Comparison of ENCODE assay signal across 8 mouse cellular contexts in genomic region chr10:8517591-8518140, GRCm38 (mm10). TPM values are rescaled to one million over a fixed set of nuclear protein-coding genes. Genes with fewer than 3 reads are reported as not detected.
DNase-seq lines count a peak whose midpoint lies in the region; ATAC-seq and TF ChIP-seq lines count a peak whose summit lies in the region.

No protein-coding gene starts in this region.

- DNase-seq in heart, adult 2 months = peak in 1 of 2 experiments; percentile 47
- no peak for DNase-seq in heart, postnatal 10 days
- DNase-seq in urinary bladder, postnatal 14 days (ENCODE audit: low spot score) = peak; percentile 8
- no peak for DNase-seq in urinary bladder, adult 2 months (ENCODE audit: low spot score)
- no peak for DNase-seq in liver, embryonic 14.5 days (ENCODE audit: low read depth in 3 of 3, low spot score in 3 of 3)
- DNase-seq in ovary, postnatal 36 days (ENCODE audit: low spot score) = no peak

- H3K4me3 ChIP-seq in heart, adult 2 months = peak overlapping the region; percentile 80
- H3K4me3 ChIP-seq in heart, embryonic 16.5 days (ENCODE audit: low read length) = peak overlapping the region; percentile 84
- H3K4me3 ChIP-seq in liver, embryonic 14.5 days (ENCODE audit: insufficient read depth in 1 of 2, low read depth in 2 of 2, low read length in 2 of 2) = peak overlapping the region; percentile 26 to 49; a peak in 3 of 4 replicates
- H3K4me3 ChIP-seq in stomach, embryonic 15.5 days (replicated peaks) = peak overlapping the region; percentile 80

- H3K27ac ChIP-seq in heart, adult 2 months = no peak overlapping the region; the same call in 1 of the 2 replicates
- H3K27ac ChIP-seq in heart, embryonic 16.5 days (ENCODE audit: low read length) = no peak overlapping the region
- no peak overlapping the region for H3K27ac ChIP-seq in liver, embryonic 14.5 days
- H3K27ac ChIP-seq in stomach, embryonic 15.5 days = peak overlapping the region; percentile 81; the same call in 1 of the 2 replicates

- no peak for ATAC-seq in heart, embryonic 16.5 days (replicated peaks; ENCODE audit: extremely low read depth, insufficient read depth, low FRiP score)
- ATAC-seq in liver, embryonic 14.5 days (ENCODE audit: insufficient read depth) = no peak
- no peak for ATAC-seq in stomach, embryonic 15.5 days (ENCODE audit: insufficient read depth, low FRiP score, low read depth)

- H3K79me2 ChIP-seq in heart, adult 2 months (replicated peaks; ENCODE audit: control insufficient read depth, insufficient read depth, low read length) = no peaks in the 10 kb centered on the region

- TF ChIP-seq EP300 in heart, adult 2 months (IDR thresholded peaks at IDR 0.05; ENCODE audit: insufficient read depth, low read depth, low read length) = no peak
- TF ChIP-seq EP300 in liver, embryonic 14.5 days (IDR thresholded peaks at IDR 0.05; ENCODE audit: low read depth) = no peak

- H3K9me3 ChIP-seq in heart, embryonic 16.5 days (replicated peaks; ENCODE audit: control insufficient read depth, low read length) = peaks cover 5% of the 10 kb centered on the region
- H3K9me3 ChIP-seq in liver, embryonic 14.5 days (ENCODE audit: control insufficient read depth, low read length) = no peaks in the 10 kb centered on the region
- no peaks in the 10 kb centered on the region for H3K9me3 ChIP-seq in stomach, embryonic 15.5 days

- H3K4me1 ChIP-seq in heart, adult 2 months (ENCODE audit: control insufficient read depth, insufficient read depth, low read length) = no peaks in the 10 kb centered on the region; the same call in 1 of the 2 replicates
- H3K4me1 ChIP-seq in heart, embryonic 16.5 days (ENCODE audit: control insufficient read depth, insufficient read depth, low read length) = peaks cover 14% of the 10 kb centered on the region
- 0 out of 4 replicates have a peak, but pooled peaks cover 0 to 1% of the 10 kb centered on the region in 2 experiments for H3K4me1 ChIP-seq in liver, embryonic 14.5 days (replicated peaks; ENCODE audit: control insufficient read depth in 2 of 2, insufficient read depth in 2 of 2, low read length in 1 of 2)
- H3K4me1 ChIP-seq in stomach, embryonic 15.5 days = peaks cover 18% of the 10 kb centered on the region

- intact Hi-C loops in heart, adult 2 months (cut with DNase I) = loop anchor here (2.0 to 5.0 kb wide), 2 partner anchors 195 to 275 kb away; no protein-coding TSS in a partner anchor
- intact Hi-C loops in heart, postnatal 10 days (cut with DNase I) = loop anchor here (2.0 to 5.0 kb wide), 2 partner anchors 195 to 275 kb away; no protein-coding TSS in a partner anchor

- TF ChIP-seq POLR2A in heart, adult 2 months (IDR thresholded peaks at IDR 0.05; ENCODE audit: insufficient read depth, low read depth, low read length) = no peak

- peak overlapping the region; percentile 77 for H3K9ac ChIP-seq in heart, adult 2 months (ENCODE audit: low read depth, low read length)
- peak overlapping the region; percentile 84 for H3K9ac ChIP-seq in heart, embryonic 16.5 days (ENCODE audit: low read length)
- H3K9ac ChIP-seq in liver, embryonic 14.5 days (replicated peaks) = no peak overlapping the region
- peak overlapping the region; percentile 51 for H3K9ac ChIP-seq in stomach, embryonic 15.5 days

- WGBS in heart, adult 2 months = 4% methylated on average over 26 of the region's 26 CpGs
- 2% methylated on average over 26 of the region's 26 CpGs for WGBS in heart, embryonic 16.5 days
- WGBS in liver, embryonic 14.5 days (ENCODE audit: insufficient replicate concordance) = 1% methylated on average over 26 of the region's 26 CpGs
- 1% methylated on average over 26 of the region's 26 CpGs for WGBS in stomach, embryonic 15.5 days

- no peaks in the 10 kb centered on the region; the same call in 1 of the 2 replicates for H3K27me3 ChIP-seq in heart, adult 2 months (ENCODE audit: control insufficient read depth, insufficient read depth, low read length)
- peaks cover 9% of the 10 kb centered on the region for H3K27me3 ChIP-seq in heart, embryonic 16.5 days (ENCODE audit: control insufficient read depth, insufficient read depth, low read length)
- H3K27me3 ChIP-seq in liver, embryonic 14.5 days (ENCODE audit: control insufficient read depth, insufficient read depth, low read length) = peaks cover 26% of the 10 kb centered on the region
- H3K27me3 ChIP-seq in stomach, embryonic 15.5 days (replicated peaks) = 0 out of 2 replicates have a peak, but pooled peaks cover 6% of the 10 kb centered on the region

- TF ChIP-seq CTCF in heart, adult 2 months (IDR thresholded peaks at IDR 0.05) = no peak
- no peak for TF ChIP-seq CTCF in liver, embryonic 14.5 days (IDR thresholded peaks at IDR 0.05; ENCODE audit: low read depth)

- H3K36me3 ChIP-seq in heart, adult 2 months (ENCODE audit: control insufficient read depth, insufficient read depth, low read length) = no peaks in the 10 kb centered on the region
- H3K36me3 ChIP-seq in heart, embryonic 16.5 days (ENCODE audit: control insufficient read depth, insufficient read depth) = no peaks in the 10 kb centered on the region
- no peaks in the 10 kb centered on the region for H3K36me3 ChIP-seq in liver, embryonic 14.5 days (replicated peaks; ENCODE audit: control insufficient read depth, insufficient read depth, low read depth)
- no peaks in the 10 kb centered on the region for H3K36me3 ChIP-seq in stomach, embryonic 15.5 days

- peak overlapping the region; percentile 90 for H3K4me2 ChIP-seq in heart, embryonic 16.5 days (ENCODE audit: low read depth, low read length)
- H3K4me2 ChIP-seq in liver, embryonic 14.5 days (ENCODE audit: low read depth) = peak overlapping the region; percentile 50
- H3K4me2 ChIP-seq in stomach, embryonic 15.5 days = peak overlapping the region; percentile 93

RNA-seq across cellular contexts. Expression of gene Ust, which starts 1.0 kb away (rescaled TPM):
- 1 to 10 TPM; 1.6 to 1.7 TPM for total RNA-seq in heart, adult 2 months (2021)
- polyA plus RNA-seq in heart, adult 2 months (2012; rRNA removed) = 1.1 and 1.3 TPM in 2 replicates
- 1 to 10 TPM; 2.4 to 2.8 TPM for total RNA-seq in heart, postnatal 10 days (2021)
- 5.7 and 7.3 TPM in 2 replicates for polyA plus RNA-seq in urinary bladder, adult 2 months (2012; rRNA removed)
- 2.1 and 2.2 TPM in 2 replicates for polyA plus RNA-seq in heart, embryonic 16.5 days (2015; fragmentation: Nextera tagmentation; extraction: Ambion mirVana)
- polyA plus RNA-seq in liver, embryonic 14.5 days (2012; rRNA removed) = 0.30 and 0.34 TPM in 2 replicates
- polyA plus RNA-seq in liver, embryonic 14.5 days (2014; fragmentation: Nextera tagmentation; extraction: Ambion mirVana) = 0.42 and 0.64 TPM in 2 replicates
- polyA plus RNA-seq in stomach, embryonic 15.5 days (2015; fragmentation: Nextera tagmentation; extraction: Ambion mirVana) = 4.6 and 4.8 TPM in 2 replicates
